Mouse (Mus musculus): ENCODE data around the gene Rd3l. TPM values are rescaled to one million over a fixed set of nuclear protein-coding genes. Genes with fewer than 3 reads are reported as not detected.
"Not testable (repeated sequence)": the region's sequence is repeated elsewhere in the genome, so short reads cannot be mapped to it uniquely, and the experiment has no call there.

Gene Rd3l
- polyA plus RNA-seq, 1 experiment from 2014 or later: not detected

- WGBS: 33% methylated on average over 5 of the region's 5 CpGs
These were observed 29.4 kb downstream of the Rd3l start for GRCm38 (mm10) chr12:111951701-111952100.

GRCm38 (mm10) chr12:111950486-111950885, 30.6 kb downstream of the Rd3l start:
- no peak for ATAC-seq
- H3K27me3 ChIP-seq (replicated peaks; ENCODE audit: control insufficient read depth, insufficient read depth, low read length): no peaks in the 10 kb centered on the region; the same call in 1 of the 2 replicates
- H3K36me3 ChIP-seq (ENCODE audit: control insufficient read depth, insufficient read depth): no peaks in the 10 kb centered on the region
- no peak overlapping the region for H3K4me3 ChIP-seq (replicated peaks; ENCODE audit: low read length)
- H3K4me1 ChIP-seq (replicated peaks; ENCODE audit: control insufficient read depth, insufficient read depth, low read length): peaks cover 4% of the 10 kb centered on the region; the same call in 1 of the 2 replicates
- no peaks in the 10 kb centered on the region for H3K9me3 ChIP-seq (ENCODE audit: control insufficient read depth, low read length)
- H3K4me2 ChIP-seq (ENCODE audit: low read length): no peak overlapping the region
- 80% methylated on average over 5 of the region's 5 CpGs for WGBS
- H3K9ac ChIP-seq (replicated peaks; ENCODE audit: low read depth, low read length): no peak overlapping the region
- H3K27ac ChIP-seq (ENCODE audit: low read length): no peak overlapping the region

More at GRCm38 (mm10) chr12:111951701-111952100, 29.4 kb downstream of the Rd3l start:
- ATAC-seq: no peak
- H3K4me2 ChIP-seq (ENCODE audit: low read length): no peak overlapping the region
- no peak overlapping the region for H3K9ac ChIP-seq (replicated peaks; ENCODE audit: low read depth, low read length)
- H3K4me3 ChIP-seq (replicated peaks; ENCODE audit: low read length): no peak overlapping the region
- peaks cover 4% of the 10 kb centered on the region; the same call in 1 of the 2 replicates for H3K4me1 ChIP-seq (replicated peaks; ENCODE audit: control insufficient read depth, insufficient read depth, low read length)
- H3K9me3 ChIP-seq (ENCODE audit: control insufficient read depth, low read length): no peaks in the 10 kb centered on the region
- no peak overlapping the region for H3K27ac ChIP-seq (ENCODE audit: low read length)
- no peaks in the 10 kb centered on the region; the same call in 1 of the 2 replicates for H3K27me3 ChIP-seq (replicated peaks; ENCODE audit: control insufficient read depth, insufficient read depth, low read length)
- no peaks in the 10 kb centered on the region for H3K36me3 ChIP-seq (ENCODE audit: control insufficient read depth, insufficient read depth)

GRCm38 (mm10) chr12:111946716-111947115, 34.4 kb downstream of the Rd3l start:
- 45% methylated on average over 2 of the region's 2 CpGs for WGBS
- no peak overlapping the region for H3K27ac ChIP-seq (ENCODE audit: low read length)
- no peaks in the 10 kb centered on the region for H3K9me3 ChIP-seq (ENCODE audit: control insufficient read depth, low read length)
- H3K4me2 ChIP-seq (ENCODE audit: low read length): no peak overlapping the region
- no peaks in the 10 kb centered on the region for H3K27me3 ChIP-seq (replicated peaks; ENCODE audit: control insufficient read depth, insufficient read depth, low read length)
- no peak overlapping the region for H3K9ac ChIP-seq (replicated peaks; ENCODE audit: low read depth, low read length)
- peaks cover 2% of the 10 kb centered on the region; the same call in 1 of the 2 replicates for H3K4me1 ChIP-seq (replicated peaks; ENCODE audit: control insufficient read depth, insufficient read depth, low read length)
- H3K4me3 ChIP-seq (replicated peaks; ENCODE audit: low read length): no peak overlapping the region
- no peaks in the 10 kb centered on the region for H3K36me3 ChIP-seq (ENCODE audit: control insufficient read depth, insufficient read depth)
- ATAC-seq: no peak

GRCm38 (mm10) chr12:111945765-111946655, 35.1 kb downstream of the Rd3l start:
- H3K4me3 ChIP-seq (replicated peaks; ENCODE audit: low read length); H3K27ac ChIP-seq (ENCODE audit: low read length); H3K36me3 ChIP-seq (ENCODE audit: control insufficient read depth, insufficient read depth); H3K9me3 ChIP-seq (ENCODE audit: control insufficient read depth, low read length); H3K27me3 ChIP-seq (replicated peaks; ENCODE audit: control insufficient read depth, insufficient read depth, low read length); H3K9ac ChIP-seq (replicated peaks; ENCODE audit: low read depth, low read length); H3K4me2 ChIP-seq (ENCODE audit: low read length); H3K4me1 ChIP-seq (replicated peaks; ENCODE audit: control insufficient read depth, insufficient read depth, low read length); ATAC-seq: not testable (repeated sequence)
- WGBS: 55% methylated on average over 10 of the region's 15 CpGs

- Histone ChIP-seq H3K9ac (replicated peaks; ENCODE audit: low read depth, low read length) (no peak overlapping the region), H3K9me3 (ENCODE audit: control insufficient read depth, low read length) (no peaks in the 10 kb centered on the region), H3K27me3 (replicated peaks; ENCODE audit: control insufficient read depth, insufficient read depth, low read length) (no peaks in the 10 kb centered on the region), H3K27ac (ENCODE audit: low read length) (no peak overlapping the region), H3K36me3 (ENCODE audit: control insufficient read depth, insufficient read depth) (no peaks in the 10 kb centered on the region), H3K4me1 (replicated peaks; ENCODE audit: control insufficient read depth, insufficient read depth, low read length) (no peaks in the 10 kb centered on the region), H3K4me2 (ENCODE audit: low read length) (no peak overlapping the region), H3K4me3 (replicated peaks; ENCODE audit: low read length) (no peak overlapping the region)
- WGBS: 73% methylated on average over 8 of the region's 8 CpGs
- ATAC-seq: no peak
These were observed 36.0 kb downstream of the Rd3l start for GRCm38 (mm10) chr12:111945115-111945514.

- not testable (repeated sequence) for H3K4me3 ChIP-seq (replicated peaks; ENCODE audit: low read length); H3K27me3 ChIP-seq (replicated peaks; ENCODE audit: control insufficient read depth, insufficient read depth, low read length); H3K4me1 ChIP-seq (replicated peaks; ENCODE audit: control insufficient read depth, insufficient read depth, low read length); H3K4me2 ChIP-seq (ENCODE audit: low read length); ATAC-seq; H3K27ac ChIP-seq (ENCODE audit: low read length); H3K9me3 ChIP-seq (ENCODE audit: control insufficient read depth, low read length); H3K9ac ChIP-seq (replicated peaks; ENCODE audit: low read depth, low read length); H3K36me3 ChIP-seq (ENCODE audit: control insufficient read depth, insufficient read depth)
- WGBS: 75% methylated on average over 12 of the region's 20 CpGs
These were observed 36.8 kb downstream of the Rd3l start for GRCm38 (mm10) chr12:111944065-111944987.

- ATAC-seq: no peak
- Histone ChIP-seq H3K36me3 (ENCODE audit: control insufficient read depth, insufficient read depth) (no peaks in the 10 kb centered on the region), H3K4me1 (replicated peaks; ENCODE audit: control insufficient read depth, insufficient read depth, low read length) (no peaks in the 10 kb centered on the region), H3K4me2 (ENCODE audit: low read length) (no peak overlapping the region), H3K9me3 (ENCODE audit: control insufficient read depth, low read length) (no peaks in the 10 kb centered on the region), H3K4me3 (replicated peaks; ENCODE audit: low read length) (no peak overlapping the region), H3K9ac (replicated peaks; ENCODE audit: low read depth, low read length) (no peak overlapping the region), H3K27me3 (replicated peaks; ENCODE audit: control insufficient read depth, insufficient read depth, low read length) (no peaks in the 10 kb centered on the region), H3K27ac (ENCODE audit: low read length) (no peak overlapping the region)
- 57% methylated on average over 10 of the region's 10 CpGs for WGBS
These were observed 37.6 kb downstream of the Rd3l start for GRCm38 (mm10) chr12:111943421-111944064.

- no peaks in the 10 kb centered on the region for H3K27me3 ChIP-seq (replicated peaks; ENCODE audit: control insufficient read depth, insufficient read depth, low read length)
- WGBS: 86% methylated on average over 1 of the region's 1 CpGs
- no peak overlapping the region for H3K27ac ChIP-seq (ENCODE audit: low read length)
- H3K36me3 ChIP-seq (ENCODE audit: control insufficient read depth, insufficient read depth): no peaks in the 10 kb centered on the region
- no peak overlapping the region for H3K4me2 ChIP-seq (ENCODE audit: low read length)
- ATAC-seq: no peak
- H3K4me3 ChIP-seq (replicated peaks; ENCODE audit: low read length): no peak overlapping the region
- peaks cover 11% of the 10 kb centered on the region for H3K4me1 ChIP-seq (replicated peaks; ENCODE audit: control insufficient read depth, insufficient read depth, low read length)
- H3K9me3 ChIP-seq (ENCODE audit: control insufficient read depth, low read length): no peaks in the 10 kb centered on the region
- no peak overlapping the region for H3K9ac ChIP-seq (replicated peaks; ENCODE audit: low read depth, low read length)
These were observed 42.4 kb downstream of the Rd3l start for GRCm38 (mm10) chr12:111938623-111939177.

All from forebrain, embryonic 16.5 days (tissue).